Mouse (Mus musculus): ENCODE measurements around the gene Fiz1. TPM values are rescaled to one million over a fixed set of nuclear protein-coding genes. Genes with fewer than 3 reads are reported as not detected.

Fiz1 gene
- polyA plus RNA-seq, 1 experiment from 2014 or later: 15.5 TPM

GRCm38 (mm10) chr7:5033818-5034217 is 19.3 kb upstream of the Fiz1 start, which contains the start of gene 4632433K11Rik:
4632433K11Rik (plus strand) TSS chr7:5034118.
- Histone ChIP-seq H3K36me3 (ENCODE audit: control insufficient read depth, insufficient read depth) (peaks cover 60% of the 10 kb centered on the region), H3K9me3 (ENCODE audit: control insufficient read depth) (peaks cover 16% of the 10 kb centered on the region), H3K4me2 (replicated peaks; ENCODE audit: low read depth) (no peak within 1 kb of the TSS), H3K27ac (ENCODE audit: low read depth, low read length) (no peak within 1 kb of the TSS), H3K4me3 (ENCODE audit: low read depth, low read length) (no peak within 1 kb of the TSS), H3K9ac (ENCODE audit: low read depth, low read length) (no peak within 1 kb of the TSS), H3K27me3 (replicated peaks; ENCODE audit: control insufficient read depth, insufficient read depth, low read length) (no peaks in the 10 kb centered on the region), H3K4me1 (replicated peaks; ENCODE audit: control insufficient read depth, insufficient read depth, low read length) (0 out of 2 replicates have a peak, but pooled peaks cover 3% of the 10 kb centered on the region)
- WGBS: 90% methylated on average over 3 of the region's 3 CpGs
- TF ChIP-seq CTCF (IDR thresholded peaks at IDR 0.05; ENCODE audit: low read depth): no peak
- no peak for ATAC-seq

- WGBS: 86% methylated on average over 46 of the region's 46 CpGs
Observed at GRCm38 (mm10) chr7:5031496-5031895, 17.0 kb upstream of the Fiz1 start.

GRCm38 (mm10) chr7:5030554-5031275 is 16.2 kb upstream of the Fiz1 start:
- Histone ChIP-seq H3K36me3 (ENCODE audit: control insufficient read depth, insufficient read depth) (peaks cover 59% of the 10 kb centered on the region), H3K9me3 (ENCODE audit: control insufficient read depth) (peaks cover 16% of the 10 kb centered on the region), H3K4me1 (replicated peaks; ENCODE audit: control insufficient read depth, insufficient read depth, low read length) (no peaks in the 10 kb centered on the region), H3K9ac (ENCODE audit: low read depth, low read length) (no peak overlapping the region), H3K27me3 (replicated peaks; ENCODE audit: control insufficient read depth, insufficient read depth, low read length) (no peaks in the 10 kb centered on the region), H3K4me3 (ENCODE audit: low read depth, low read length) (no peak overlapping the region), H3K27ac (ENCODE audit: low read depth, low read length) (peak overlapping the region; percentile 46), H3K4me2 (replicated peaks; ENCODE audit: low read depth) (no peak overlapping the region)
- no peak for TF ChIP-seq CTCF (IDR thresholded peaks at IDR 0.05; ENCODE audit: low read depth)
- no peak for ATAC-seq
- 88% methylated on average over 63 of the region's 63 CpGs for WGBS

More at GRCm38 (mm10) chr7:5031496-5031895, 17.0 kb upstream of the Fiz1 start:
- no peak overlapping the region for H3K4me2 ChIP-seq (replicated peaks; ENCODE audit: low read depth)
- peak overlapping the region; percentile 46 for H3K27ac ChIP-seq (ENCODE audit: low read depth, low read length)
- no peaks in the 10 kb centered on the region for H3K27me3 ChIP-seq (replicated peaks; ENCODE audit: control insufficient read depth, insufficient read depth, low read length)
- no peak overlapping the region for H3K4me3 ChIP-seq (ENCODE audit: low read depth, low read length)
- H3K4me1 ChIP-seq (replicated peaks; ENCODE audit: control insufficient read depth, insufficient read depth, low read length): no peaks in the 10 kb centered on the region
- TF ChIP-seq CTCF (IDR thresholded peaks at IDR 0.05; ENCODE audit: low read depth): no peak
- ATAC-seq: no peak
- H3K9me3 ChIP-seq (ENCODE audit: control insufficient read depth): peaks cover 16% of the 10 kb centered on the region
- peaks cover 67% of the 10 kb centered on the region for H3K36me3 ChIP-seq (ENCODE audit: control insufficient read depth, insufficient read depth)
- no peak overlapping the region for H3K9ac ChIP-seq (ENCODE audit: low read depth, low read length)

DNA sequence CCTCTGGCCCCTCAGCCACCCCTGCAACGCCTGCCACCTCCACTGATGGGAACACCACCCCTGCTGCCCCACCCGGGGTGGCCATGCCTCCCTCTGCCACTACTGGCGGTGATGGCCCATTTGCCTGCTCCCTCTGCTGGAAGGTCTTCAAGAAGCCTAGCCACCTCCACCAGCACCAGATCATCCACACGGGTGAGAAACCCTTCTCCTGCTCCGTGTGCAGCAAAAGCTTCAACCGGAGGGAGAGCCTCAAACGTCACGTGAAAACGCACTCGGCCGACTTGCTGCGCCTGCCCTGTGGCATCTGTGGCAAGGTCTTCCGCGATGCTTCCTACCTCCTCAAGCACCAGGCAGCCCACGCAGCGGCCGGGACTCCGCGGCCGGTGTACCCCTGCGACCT is 15.4 kb upstream of the Fiz1 start:
- no peak for TF ChIP-seq CTCF (IDR thresholded peaks at IDR 0.05; ENCODE audit: low read depth)
- H3K4me1 ChIP-seq (replicated peaks; ENCODE audit: control insufficient read depth, insufficient read depth, low read length): no peaks in the 10 kb centered on the region
- WGBS: 94% methylated on average over 21 of the region's 21 CpGs
- H3K9ac ChIP-seq (ENCODE audit: low read depth, low read length): no peak overlapping the region
- no peak for ATAC-seq
- peaks cover 52% of the 10 kb centered on the region for H3K36me3 ChIP-seq (ENCODE audit: control insufficient read depth, insufficient read depth)
- H3K4me2 ChIP-seq (replicated peaks; ENCODE audit: low read depth): no peak overlapping the region
- H3K9me3 ChIP-seq (ENCODE audit: control insufficient read depth): peaks cover 16% of the 10 kb centered on the region
- H3K27me3 ChIP-seq (replicated peaks; ENCODE audit: control insufficient read depth, insufficient read depth, low read length): no peaks in the 10 kb centered on the region
- H3K27ac ChIP-seq (ENCODE audit: low read depth, low read length): peak overlapping the region; percentile 46; the same call in 1 of the 2 replicates
- no peak overlapping the region for H3K4me3 ChIP-seq (ENCODE audit: low read depth, low read length)

DNA sequence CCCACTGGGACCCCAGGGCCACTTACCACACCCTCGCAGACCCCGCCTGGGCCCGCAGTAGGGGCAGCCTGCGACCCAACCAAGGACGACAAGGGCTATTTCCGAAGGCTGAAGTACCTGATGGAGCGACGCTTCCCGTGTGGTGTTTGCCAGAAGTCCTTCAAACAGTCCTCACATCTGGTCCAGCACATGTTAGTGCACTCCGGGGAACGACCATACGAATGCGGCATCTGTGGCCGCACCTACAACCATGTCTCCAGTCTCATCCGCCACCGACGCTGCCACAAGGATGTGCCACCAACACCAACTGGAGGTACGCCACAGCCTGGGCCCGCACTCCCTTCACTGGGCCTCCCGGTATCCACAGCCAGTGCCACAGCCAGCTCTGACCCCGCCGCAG is 15.0 kb upstream of the Fiz1 start:
- no peaks in the 10 kb centered on the region for H3K27me3 ChIP-seq (replicated peaks; ENCODE audit: control insufficient read depth, insufficient read depth, low read length)
- TF ChIP-seq CTCF (IDR thresholded peaks at IDR 0.05; ENCODE audit: low read depth): no peak
- no peak overlapping the region for H3K9ac ChIP-seq (ENCODE audit: low read depth, low read length)
- H3K4me2 ChIP-seq (replicated peaks; ENCODE audit: low read depth): no peak overlapping the region
- 0 out of 2 replicates have a peak overlapping the region, but pooled peaks have one; percentile 46 for H3K27ac ChIP-seq (ENCODE audit: low read depth, low read length)
- H3K9me3 ChIP-seq (ENCODE audit: control insufficient read depth): peaks cover 16% of the 10 kb centered on the region
- no peak for ATAC-seq
- no peaks in the 10 kb centered on the region for H3K4me1 ChIP-seq (replicated peaks; ENCODE audit: control insufficient read depth, insufficient read depth, low read length)
- H3K36me3 ChIP-seq (ENCODE audit: control insufficient read depth, insufficient read depth): peaks cover 55% of the 10 kb centered on the region
- 92% methylated on average over 22 of the region's 22 CpGs for WGBS
- no peak overlapping the region for H3K4me3 ChIP-seq (ENCODE audit: low read depth, low read length)

- WGBS: 41% methylated on average over 5 of the region's 5 CpGs
- peak overlapping the region; percentile 95 for H3K27ac ChIP-seq (ENCODE audit: low read depth, low read length)
- TF ChIP-seq CTCF (IDR thresholded peaks at IDR 0.05; ENCODE audit: low read depth): no peak
Observed at GRCm38 (mm10) chr7:5021197-5021596, 6.7 kb upstream of the Fiz1 start.

More at GRCm38 (mm10) chr7:5021197-5021596, 6.7 kb upstream of the Fiz1 start:
- Histone ChIP-seq H3K9me3 (ENCODE audit: control insufficient read depth) (no peaks in the 10 kb centered on the region), H3K9ac (ENCODE audit: low read depth, low read length) (peak overlapping the region; percentile 96), H3K27me3 (replicated peaks; ENCODE audit: control insufficient read depth, insufficient read depth, low read length) (no peaks in the 10 kb centered on the region), H3K36me3 (ENCODE audit: control insufficient read depth, insufficient read depth) (peaks cover 22% of the 10 kb centered on the region; the same call in 1 of the 2 replicates), H3K4me1 (replicated peaks; ENCODE audit: control insufficient read depth, insufficient read depth, low read length) (no peaks in the 10 kb centered on the region; the same call in 1 of the 2 replicates), H3K4me2 (replicated peaks; ENCODE audit: low read depth) (peak overlapping the region; percentile 75), H3K4me3 (ENCODE audit: low read depth, low read length) (peak overlapping the region; percentile 88)
- ATAC-seq: no peak

Measured in intestine, postnatal 0 days (tissue).